Mouse (Mus musculus): Measurements from ENCODE around the gene Gm5134. TPM values are rescaled to one million over a fixed set of nuclear protein-coding genes. Genes with fewer than 3 reads are reported as not detected.

Gm5134 gene
- total RNA-seq, 1 experiment: 4.2 TPM

- H3K4me3 ChIP-seq (ENCODE audit: insufficient read depth in 1 of 2, low read depth in 1 of 2, low read length in 2 of 2, poor library complexity in 1 of 2, severe bottlenecking in 1 of 2): no peak overlapping the region
- TF ChIP-seq MAFK (IDR thresholded peaks at IDR 0.05; ENCODE audit: insufficient read depth, low read depth, low read length): no peak
- no peak for TF ChIP-seq ZC3H11A (IDR thresholded peaks at IDR 0.05; ENCODE audit: borderline replicate concordance, low read depth, low read length)
- TF ChIP-seq HCFC1 (IDR thresholded peaks at IDR 0.05; ENCODE audit: borderline replicate concordance, insufficient read depth, low read length): no peak
- no peak for TF ChIP-seq ZNF384 (IDR thresholded peaks at IDR 0.05; ENCODE audit: low read depth, low read length)
- no peak for TF ChIP-seq CHD2 (IDR thresholded peaks at IDR 0.05; ENCODE audit: low read depth, low read length)
- H3K27ac ChIP-seq (ENCODE audit: insufficient read depth, low read depth, low read length, poor library complexity, severe bottlenecking): no peak overlapping the region
- no peaks in the 10 kb centered on the region for H3K9me3 ChIP-seq (ENCODE audit: control insufficient read depth, insufficient read depth, low read depth, low read length)
- H3K36me3 ChIP-seq (ENCODE audit: control insufficient read depth, insufficient read depth, low read length, poor library complexity, severe bottlenecking): peaks cover 7% of the 10 kb centered on the region; the same call in 1 of the 2 replicates
- peaks cover 0 to 31% of the 10 kb centered on the region in 2 experiments; a peak in 2 of 4 replicates for H3K4me1 ChIP-seq (ENCODE audit: control insufficient read depth in 2 of 2, insufficient read depth in 2 of 2, low read length in 2 of 2, poor library complexity in 1 of 2)
- no peak for DNase-seq (ENCODE audit: low read depth, low spot score)
- in situ Hi-C loops (cut with MboI; ENCODE audit: low sequenced_read_pairs in 2 of 2, unreplicated experiment in 2 of 2): no loop called here
- no peak overlapping the region for H3K9ac ChIP-seq (ENCODE audit: insufficient read depth, low read depth, low read length, poor library complexity, severe bottlenecking)
Observed at GRCm38 (mm10) chr10:75944066-75944772, 10.1 kb upstream of the Gm5134 start.

- H3K36me3 ChIP-seq (ENCODE audit: control insufficient read depth, insufficient read depth, low read length, poor library complexity, severe bottlenecking): peaks cover 1% of the 10 kb centered on the region; the same call in 1 of the 2 replicates
- DNase-seq (ENCODE audit: low read depth, low spot score): no peak
- in situ Hi-C loops (cut with MboI; ENCODE audit: low sequenced_read_pairs in 2 of 2, unreplicated experiment in 2 of 2): no loop called here
- H3K9ac ChIP-seq (ENCODE audit: insufficient read depth, low read depth, low read length, poor library complexity, severe bottlenecking): no peak overlapping the region
- H3K4me1 ChIP-seq (ENCODE audit: control insufficient read depth in 2 of 2, insufficient read depth in 2 of 2, low read length in 2 of 2, poor library complexity in 1 of 2): peaks cover 4 to 30% of the 10 kb centered on the region in 2 experiments; a peak in 3 of 4 replicates
- TF ChIP-seq MAFK (IDR thresholded peaks at IDR 0.05; ENCODE audit: insufficient read depth, low read depth, low read length) (no peak), ZNF384 (IDR thresholded peaks at IDR 0.05; ENCODE audit: low read depth, low read length) (no peak), CHD2 (IDR thresholded peaks at IDR 0.05; ENCODE audit: low read depth, low read length) (no peak), HCFC1 (IDR thresholded peaks at IDR 0.05; ENCODE audit: borderline replicate concordance, insufficient read depth, low read length) (no peak), ZC3H11A (IDR thresholded peaks at IDR 0.05; ENCODE audit: borderline replicate concordance, low read depth, low read length) (no peak)
- H3K27ac ChIP-seq (ENCODE audit: insufficient read depth, low read depth, low read length, poor library complexity, severe bottlenecking): no peak overlapping the region
- H3K4me3 ChIP-seq (ENCODE audit: insufficient read depth in 1 of 2, low read depth in 1 of 2, low read length in 2 of 2, poor library complexity in 1 of 2, severe bottlenecking in 1 of 2): no peak overlapping the region
- H3K9me3 ChIP-seq (ENCODE audit: control insufficient read depth, insufficient read depth, low read depth, low read length): no peaks in the 10 kb centered on the region
Observed at GRCm38 (mm10) chr10:75945213-75945612, 9.1 kb upstream of the Gm5134 start.

- no peak overlapping the region for H3K27ac ChIP-seq (ENCODE audit: insufficient read depth, low read depth, low read length, poor library complexity, severe bottlenecking)
- H3K4me3 ChIP-seq (ENCODE audit: insufficient read depth in 1 of 2, low read depth in 1 of 2, low read length in 2 of 2, poor library complexity in 1 of 2, severe bottlenecking in 1 of 2): no peak overlapping the region
- no peak overlapping the region for H3K9ac ChIP-seq (ENCODE audit: insufficient read depth, low read depth, low read length, poor library complexity, severe bottlenecking)
- in situ Hi-C loops (cut with MboI; ENCODE audit: low sequenced_read_pairs in 2 of 2, unreplicated experiment in 2 of 2): no loop called here
- peaks cover 4 to 23% of the 10 kb centered on the region in 2 experiments; a peak in 3 of 4 replicates for H3K4me1 ChIP-seq (ENCODE audit: control insufficient read depth in 2 of 2, insufficient read depth in 2 of 2, low read length in 2 of 2, poor library complexity in 1 of 2)
- H3K36me3 ChIP-seq (ENCODE audit: control insufficient read depth, insufficient read depth, low read length, poor library complexity, severe bottlenecking): no peaks in the 10 kb centered on the region
- TF ChIP-seq CHD2 (IDR thresholded peaks at IDR 0.05; ENCODE audit: low read depth, low read length): no peak
- TF ChIP-seq ZNF384 (IDR thresholded peaks at IDR 0.05; ENCODE audit: low read depth, low read length): no peak
- no peak for TF ChIP-seq MAFK (IDR thresholded peaks at IDR 0.05; ENCODE audit: insufficient read depth, low read depth, low read length)
- TF ChIP-seq HCFC1 (IDR thresholded peaks at IDR 0.05; ENCODE audit: borderline replicate concordance, insufficient read depth, low read length): no peak
- no peak for TF ChIP-seq ZC3H11A (IDR thresholded peaks at IDR 0.05; ENCODE audit: borderline replicate concordance, low read depth, low read length)
- H3K9me3 ChIP-seq (ENCODE audit: control insufficient read depth, insufficient read depth, low read depth, low read length): no peaks in the 10 kb centered on the region
- no peak for DNase-seq (ENCODE audit: low read depth, low spot score)
Observed at GRCm38 (mm10) chr10:75945896-75946295, 8.4 kb upstream of the Gm5134 start.

GRCm38 (mm10) chr10:75948079-75948478 is 6.2 kb upstream of the Gm5134 start:
- H3K36me3 ChIP-seq (ENCODE audit: control insufficient read depth, insufficient read depth, low read length, poor library complexity, severe bottlenecking): no peaks in the 10 kb centered on the region
- H3K4me3 ChIP-seq (ENCODE audit: insufficient read depth in 1 of 2, low read depth in 1 of 2, low read length in 2 of 2, poor library complexity in 1 of 2, severe bottlenecking in 1 of 2): no peak overlapping the region
- no peak for DNase-seq (ENCODE audit: low read depth, low spot score)
- H3K9me3 ChIP-seq (ENCODE audit: control insufficient read depth, insufficient read depth, low read depth, low read length): no peaks in the 10 kb centered on the region
- in situ Hi-C loops (cut with MboI; ENCODE audit: low sequenced_read_pairs in 2 of 2, unreplicated experiment in 2 of 2): no loop called here
- TF ChIP-seq HCFC1 (IDR thresholded peaks at IDR 0.05; ENCODE audit: borderline replicate concordance, insufficient read depth, low read length): no peak
- no peak for TF ChIP-seq MAFK (IDR thresholded peaks at IDR 0.05; ENCODE audit: insufficient read depth, low read depth, low read length)
- TF ChIP-seq ZC3H11A (IDR thresholded peaks at IDR 0.05; ENCODE audit: borderline replicate concordance, low read depth, low read length): no peak
- TF ChIP-seq ZNF384 (IDR thresholded peaks at IDR 0.05; ENCODE audit: low read depth, low read length): no peak
- no peak for TF ChIP-seq CHD2 (IDR thresholded peaks at IDR 0.05; ENCODE audit: low read depth, low read length)
- no peak overlapping the region for H3K9ac ChIP-seq (ENCODE audit: insufficient read depth, low read depth, low read length, poor library complexity, severe bottlenecking)
- peaks cover 4 to 16% of the 10 kb centered on the region in 2 experiments; a peak in 3 of 4 replicates for H3K4me1 ChIP-seq (ENCODE audit: control insufficient read depth in 2 of 2, insufficient read depth in 2 of 2, low read length in 2 of 2, poor library complexity in 1 of 2)
- no peak overlapping the region for H3K27ac ChIP-seq (ENCODE audit: insufficient read depth, low read depth, low read length, poor library complexity, severe bottlenecking)
